Mouse (Mus musculus): ENCODE measurements around the gene Calm1. TPM values are rescaled to one million over a fixed set of nuclear protein-coding genes. Genes with fewer than 3 reads are reported as not detected.
"Not testable (repeated sequence)": the region's sequence is repeated elsewhere in the genome, so short reads cannot be mapped to it uniquely, and the experiment has no call there.

The Calm1 gene
- polyA plus RNA-seq, 1 experiment from 2014 or later = 1,190 TPM

DNA sequence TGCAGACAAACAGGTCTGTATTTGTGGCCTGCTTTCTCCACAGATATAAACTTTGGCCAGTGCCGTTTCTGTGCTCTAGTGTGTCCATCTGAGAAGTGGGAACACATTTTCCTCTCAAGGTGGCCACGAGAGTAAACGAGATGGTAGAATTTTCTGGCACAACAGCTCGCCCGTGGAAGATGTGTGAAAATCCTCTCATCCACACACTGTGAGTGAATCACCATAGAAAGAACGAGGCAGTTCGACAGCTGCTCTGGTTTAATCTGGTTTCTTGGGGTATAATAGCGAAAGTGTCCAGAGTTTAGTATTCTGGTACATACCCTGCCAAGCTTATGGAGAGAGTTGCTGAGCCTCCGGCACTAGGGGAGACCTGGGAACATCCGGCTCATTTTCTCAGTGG, 14.9 kb downstream of the Calm1 start:
- H3K36me3 ChIP-seq = peaks cover 14% of the 10 kb centered on the region
- peaks cover 18% of the 10 kb centered on the region for H3K4me1 ChIP-seq
- no peak overlapping the region for H3K4me3 ChIP-seq
- no peaks in the 10 kb centered on the region for H3K27me3 ChIP-seq
- H3K9ac ChIP-seq = no peak overlapping the region
- no peak overlapping the region for H3K4me2 ChIP-seq (replicated peaks)
- no peak for ATAC-seq (ENCODE audit: low FRiP score, low read depth)
- peaks cover 4% of the 10 kb centered on the region; the same call in 1 of the 2 replicates for H3K9me3 ChIP-seq
- WGBS = 95% methylated on average over 10 of the region's 10 CpGs
- H3K27ac ChIP-seq = no peak overlapping the region

DNA sequence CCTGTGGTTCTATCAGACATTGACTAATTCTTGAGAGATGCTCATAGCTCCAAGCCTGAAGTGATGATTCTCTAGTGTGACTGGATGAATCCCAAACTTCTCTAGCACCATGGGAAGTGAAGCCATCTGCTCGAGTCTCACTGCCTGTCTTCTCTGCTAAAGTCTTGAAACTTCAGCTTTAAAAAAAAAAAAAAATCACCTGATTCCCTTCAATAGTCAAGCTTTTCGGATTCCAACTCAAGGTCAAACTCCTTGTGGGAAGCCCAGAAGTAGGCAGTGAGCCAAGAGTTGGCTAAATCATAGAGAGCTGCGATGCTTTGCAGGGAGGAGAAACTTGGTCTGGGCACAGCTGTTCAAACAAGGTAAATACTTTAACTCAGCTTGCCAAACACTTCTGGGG, 15.5 kb downstream of the Calm1 start:
- WGBS = 79% methylated on average over 3 of the region's 3 CpGs

DNA sequence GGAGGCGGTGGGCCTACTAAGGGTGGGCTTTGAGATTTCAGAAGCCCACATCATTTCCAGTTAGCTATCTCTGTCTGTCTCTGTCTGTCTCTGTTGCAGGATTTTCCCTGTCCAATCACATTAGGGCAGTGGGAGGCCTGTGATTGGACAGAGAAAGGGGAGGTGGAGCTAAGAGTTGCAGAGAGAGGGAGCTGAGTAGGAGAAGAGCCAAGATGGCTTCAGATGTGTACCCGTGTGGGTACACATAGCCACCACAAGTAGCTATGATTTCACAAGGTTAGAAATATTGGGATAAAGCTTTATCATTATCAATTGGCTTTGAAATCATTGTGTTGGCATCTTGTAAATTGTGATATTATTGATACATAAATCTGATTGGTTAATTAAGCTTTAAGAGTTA, 17.9 kb downstream of the Calm1 start:
- WGBS = 92% methylated on average over 2 of the region's 2 CpGs
- not testable (repeated sequence) for ATAC-seq (ENCODE audit: low FRiP score, low read depth); H3K27me3 ChIP-seq; H3K4me1 ChIP-seq; H3K4me2 ChIP-seq (replicated peaks); H3K27ac ChIP-seq; H3K9me3 ChIP-seq; H3K4me3 ChIP-seq; H3K36me3 ChIP-seq; H3K9ac ChIP-seq

More for the DNA sequence above, 15.5 kb downstream of the Calm1 start:
- Histone ChIP-seq H3K27me3 (no peaks in the 10 kb centered on the region), H3K4me1 (peaks cover 18% of the 10 kb centered on the region), H3K27ac (no peak overlapping the region), H3K9me3 (peaks cover 4% of the 10 kb centered on the region; the same call in 1 of the 2 replicates), H3K4me3 (no peak overlapping the region), H3K9ac (no peak overlapping the region), H3K36me3 (peaks cover 9% of the 10 kb centered on the region), H3K4me2 (replicated peaks) (no peak overlapping the region)
- ATAC-seq (ENCODE audit: low FRiP score, low read depth) = no peak

- peaks cover 3% of the 10 kb centered on the region; the same call in 1 of the 2 replicates for H3K9me3 ChIP-seq
- no peaks in the 10 kb centered on the region for H3K27me3 ChIP-seq
- H3K27ac ChIP-seq = no peak overlapping the region
- no peaks in the 10 kb centered on the region for H3K36me3 ChIP-seq
- 74% methylated on average over 4 of the region's 4 CpGs for WGBS
- no peak overlapping the region for H3K9ac ChIP-seq
- no peak for ATAC-seq (ENCODE audit: low FRiP score, low read depth)
- H3K4me2 ChIP-seq (replicated peaks) = no peak overlapping the region
- H3K4me1 ChIP-seq = peaks cover 14% of the 10 kb centered on the region
- H3K4me3 ChIP-seq = no peak overlapping the region
Measured at GRCm38 (mm10) chr12:100220012-100220411, 20.8 kb downstream of the Calm1 start.

DNA sequence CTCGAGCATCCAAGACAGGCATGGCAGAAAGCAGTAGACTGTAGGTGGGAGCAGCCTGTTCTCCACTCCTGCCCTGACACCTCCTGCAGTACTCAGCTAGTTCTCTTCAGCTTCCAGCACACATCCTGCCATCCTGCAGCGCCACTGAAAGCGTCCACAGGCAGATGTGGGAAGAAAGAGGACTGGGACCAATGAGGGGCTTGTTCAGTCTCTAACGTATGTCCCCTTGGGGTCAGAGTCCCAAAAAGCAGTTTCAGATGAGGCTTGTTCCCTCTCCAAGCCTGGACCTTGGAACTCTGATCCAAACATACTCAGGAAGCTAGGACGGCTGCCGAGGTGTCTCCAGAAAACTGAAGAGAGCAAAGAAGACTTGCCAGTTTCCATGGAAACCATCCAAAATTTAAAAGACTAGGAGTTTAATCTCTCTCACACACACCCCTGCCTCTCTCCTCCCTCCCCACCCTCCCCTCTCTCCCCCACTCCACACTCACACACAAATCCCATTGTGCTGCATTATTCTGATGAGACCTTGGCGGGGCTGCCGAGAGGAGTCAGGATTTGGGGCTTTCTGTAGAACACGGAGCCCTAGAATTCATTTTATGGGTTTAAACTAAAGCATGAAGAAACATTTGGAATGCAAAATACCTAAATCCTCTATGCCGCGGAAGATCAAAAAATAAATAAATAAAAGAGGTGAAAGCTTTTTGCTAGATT, 22.5 kb downstream of the Calm1 start:
- Histone ChIP-seq H3K9ac (no peak overlapping the region), H3K9me3 (no peaks in the 10 kb centered on the region), H3K4me2 (replicated peaks) (no peak overlapping the region), H3K27me3 (no peaks in the 10 kb centered on the region), H3K36me3 (no peaks in the 10 kb centered on the region), H3K4me1 (peaks cover 14% of the 10 kb centered on the region), H3K4me3 (no peak overlapping the region), H3K27ac (no peak overlapping the region)
- ATAC-seq (ENCODE audit: low FRiP score, low read depth) = no peak
- WGBS = 56% methylated on average over 11 of the region's 11 CpGs

DNA sequence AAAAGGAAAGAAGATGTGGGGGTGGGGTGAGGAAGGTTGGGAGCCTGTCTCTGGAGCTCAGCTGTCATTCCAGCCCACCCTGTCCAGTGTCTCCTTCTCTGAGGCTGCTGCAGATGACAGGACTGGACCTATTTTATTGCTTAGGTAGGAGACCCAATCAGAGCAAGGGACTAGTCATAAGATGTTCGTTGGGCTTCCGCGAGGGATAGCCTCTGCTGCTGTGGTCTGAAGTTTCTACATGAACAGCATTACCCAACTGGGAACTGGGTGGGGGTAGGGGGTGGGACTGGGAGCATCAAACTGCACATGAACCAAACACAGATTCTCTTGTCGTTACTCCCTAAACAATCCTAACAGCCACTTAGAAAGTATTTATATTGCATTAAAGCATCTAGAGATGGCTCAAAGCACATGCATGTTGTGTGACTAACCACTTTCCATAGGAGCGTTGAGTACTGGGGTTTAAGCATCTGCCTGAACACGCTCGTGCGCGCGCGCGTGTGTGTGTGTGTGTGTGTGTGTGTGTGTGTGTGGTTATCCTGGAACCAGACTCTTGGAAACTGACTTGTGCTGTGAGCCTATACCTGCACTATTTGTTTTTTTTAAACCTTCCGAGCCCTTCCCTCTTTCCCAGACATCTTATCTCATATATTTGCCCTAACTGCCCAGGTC, 23.2 kb downstream of the Calm1 start:
- Histone ChIP-seq H3K36me3 (no peaks in the 10 kb centered on the region), H3K9me3 (no peaks in the 10 kb centered on the region), H3K4me1 (peaks cover 14% of the 10 kb centered on the region), H3K4me2 (replicated peaks) (no peak overlapping the region), H3K4me3 (no peak overlapping the region), H3K27ac (no peak overlapping the region), H3K9ac (no peak overlapping the region), H3K27me3 (no peaks in the 10 kb centered on the region)
- ATAC-seq (ENCODE audit: low FRiP score, low read depth) = no peak
- 84% methylated on average over 13 of the region's 13 CpGs for WGBS

GRCm38 (mm10) chr12:100223531-100223930, 24.3 kb downstream of the Calm1 start:
- 50% methylated on average over 8 of the region's 8 CpGs for WGBS
- H3K9ac ChIP-seq = no peak overlapping the region
- H3K27me3 ChIP-seq = no peaks in the 10 kb centered on the region
- H3K27ac ChIP-seq = peak overlapping the region; percentile 11; the same call in 1 of the 2 replicates
- no peak overlapping the region for H3K4me3 ChIP-seq
- no peaks in the 10 kb centered on the region for H3K36me3 ChIP-seq
- H3K9me3 ChIP-seq = no peaks in the 10 kb centered on the region
- H3K4me2 ChIP-seq (replicated peaks) = peak overlapping the region; percentile 35; the same call in 1 of the 2 replicates
- peaks cover 20% of the 10 kb centered on the region for H3K4me1 ChIP-seq
- no peak for ATAC-seq (ENCODE audit: low FRiP score, low read depth)

GRCm38 (mm10) chr12:100225196-100225595, 26.0 kb downstream of the Calm1 start:
- Histone ChIP-seq H3K27me3 (no peaks in the 10 kb centered on the region), H3K4me2 (replicated peaks) (no peak overlapping the region), H3K36me3 (no peaks in the 10 kb centered on the region), H3K4me3 (no peak overlapping the region), H3K9me3 (no peaks in the 10 kb centered on the region), H3K9ac (no peak overlapping the region), H3K27ac (no peak overlapping the region), H3K4me1 (peaks cover 21% of the 10 kb centered on the region)
- ATAC-seq (ENCODE audit: low FRiP score, low read depth) = no peak
- WGBS = 81% methylated on average over 4 of the region's 4 CpGs

DNA sequence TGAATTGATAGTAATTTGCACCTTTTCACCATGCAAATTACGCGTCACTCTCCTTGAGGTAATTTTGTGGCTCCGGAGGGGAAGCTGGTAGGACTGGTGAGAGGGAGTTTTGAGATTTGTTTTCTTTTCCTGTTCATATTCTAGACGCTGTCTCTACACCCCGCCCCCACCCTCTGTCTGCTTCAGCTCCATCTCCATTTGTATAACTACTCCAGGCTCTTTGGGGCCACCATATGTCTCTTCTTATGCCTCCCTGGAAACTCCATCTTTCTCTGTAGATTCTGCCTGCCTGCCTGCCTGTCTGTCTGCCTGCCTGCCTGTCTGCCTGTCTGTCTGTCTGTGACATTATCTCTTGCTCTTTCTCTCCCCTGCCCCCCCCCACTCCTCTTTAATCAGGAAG, 26.8 kb downstream of the Calm1 start:
- 75% methylated on average over 5 of the region's 5 CpGs for WGBS
- Histone ChIP-seq H3K4me1 (peaks cover 21% of the 10 kb centered on the region), H3K4me3 (no peak overlapping the region), H3K9me3 (0 out of 2 replicates have a peak, but pooled peaks cover 2% of the 10 kb centered on the region), H3K4me2 (replicated peaks) (no peak overlapping the region), H3K27me3 (no peaks in the 10 kb centered on the region), H3K27ac (no peak overlapping the region), H3K36me3 (no peaks in the 10 kb centered on the region), H3K9ac (no peak overlapping the region)
- no peak for ATAC-seq (ENCODE audit: low FRiP score, low read depth)

DNA sequence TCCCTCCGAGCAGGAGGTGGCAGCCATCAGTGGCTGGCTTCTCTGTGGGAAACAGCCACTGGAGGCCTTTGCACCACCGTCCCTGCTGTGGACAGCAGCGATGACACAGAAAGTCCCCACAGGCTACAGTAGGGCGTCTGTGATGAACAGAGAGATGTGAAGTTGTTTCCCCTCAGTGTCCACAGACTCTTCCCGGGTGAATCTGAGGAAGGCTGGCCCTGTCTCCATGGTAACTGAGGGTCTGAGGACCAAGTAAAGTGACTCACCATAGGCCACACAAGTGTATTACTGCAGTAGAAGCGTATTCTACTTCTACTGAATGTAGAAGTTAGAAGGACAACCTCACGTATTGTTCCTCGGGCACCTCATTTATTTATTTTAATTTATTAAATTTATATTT, 27.4 kb downstream of the Calm1 start:
- H3K27ac ChIP-seq = no peak overlapping the region
- no peak for ATAC-seq (ENCODE audit: low FRiP score, low read depth)
- no peak overlapping the region for H3K4me2 ChIP-seq (replicated peaks)
- no peak overlapping the region for H3K4me3 ChIP-seq
- H3K9ac ChIP-seq = no peak overlapping the region
- H3K36me3 ChIP-seq = no peaks in the 10 kb centered on the region
- H3K4me1 ChIP-seq = peaks cover 19% of the 10 kb centered on the region
- 73% methylated on average over 8 of the region's 8 CpGs for WGBS
- no peaks in the 10 kb centered on the region for H3K27me3 ChIP-seq
- 0 out of 2 replicates have a peak, but pooled peaks cover 5% of the 10 kb centered on the region for H3K9me3 ChIP-seq

DNA sequence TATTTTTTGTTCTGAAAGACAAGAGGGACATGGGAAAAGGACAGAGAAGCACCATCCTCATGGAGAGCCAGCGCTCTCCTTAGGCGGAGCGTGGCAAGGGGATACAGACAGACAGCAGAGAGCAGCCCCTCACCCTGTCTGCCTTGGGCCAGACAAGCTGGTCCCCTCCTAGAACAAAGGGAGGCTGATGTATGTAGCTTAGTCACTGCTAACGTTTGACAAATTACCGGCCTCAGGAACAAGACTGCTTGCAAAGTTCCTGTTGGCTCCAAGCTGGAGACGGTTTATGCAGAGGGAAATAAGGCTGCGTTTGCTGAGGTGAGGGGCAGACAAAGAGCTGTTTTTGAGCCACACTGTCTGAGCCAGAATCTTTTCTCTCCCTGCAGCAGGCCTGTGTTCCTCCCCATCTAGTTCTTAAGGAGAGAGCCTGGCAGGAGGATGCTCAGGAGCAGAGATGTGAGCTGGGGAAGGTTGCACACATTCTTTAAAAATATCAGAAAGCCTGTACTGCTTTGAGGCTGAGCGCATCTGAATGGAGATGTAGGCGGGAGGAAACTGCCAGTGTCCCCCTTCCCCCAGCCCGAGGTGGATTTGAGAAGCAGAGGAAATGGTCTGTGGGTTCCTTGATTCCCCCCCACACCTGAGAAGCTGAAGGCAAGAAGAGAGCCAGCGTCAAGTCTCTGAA, 28.9 kb downstream of the Calm1 start:
- no peaks in the 10 kb centered on the region for H3K27me3 ChIP-seq
- H3K9ac ChIP-seq = no peak overlapping the region
- no peak for ATAC-seq (ENCODE audit: low FRiP score, low read depth)
- peaks cover 14% of the 10 kb centered on the region for H3K4me1 ChIP-seq
- 0 out of 2 replicates have a peak, but pooled peaks cover 5% of the 10 kb centered on the region for H3K9me3 ChIP-seq
- H3K27ac ChIP-seq = no peak overlapping the region; the same call in 1 of the 2 replicates
- no peaks in the 10 kb centered on the region for H3K36me3 ChIP-seq
- 51% methylated on average over 11 of the region's 11 CpGs for WGBS
- H3K4me2 ChIP-seq (replicated peaks) = no peak overlapping the region
- H3K4me3 ChIP-seq = no peak overlapping the region

DNA sequence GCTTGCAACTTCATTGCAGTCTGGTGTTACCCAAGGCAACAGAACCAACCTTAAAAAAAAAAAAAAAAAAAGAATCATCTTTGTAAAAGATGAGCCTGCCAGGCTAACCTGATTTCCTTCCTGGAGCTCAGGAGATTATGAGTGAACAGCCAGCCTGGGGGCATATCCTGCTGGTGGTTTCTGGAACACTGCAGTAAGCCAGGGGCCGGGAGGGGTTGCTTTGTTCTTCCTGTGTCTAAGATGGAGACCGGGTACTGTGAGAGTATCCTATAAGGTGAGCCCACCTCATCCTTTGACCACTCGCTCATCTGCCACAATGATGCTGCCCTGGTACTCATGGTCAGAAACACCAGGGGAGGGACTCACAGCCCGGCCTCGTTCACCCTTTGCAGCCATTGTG, 35.0 kb downstream of the Calm1 start:
- H3K27ac ChIP-seq = no peak overlapping the region
- no peak overlapping the region for H3K4me2 ChIP-seq (replicated peaks)
- ATAC-seq (ENCODE audit: low FRiP score, low read depth) = no peak
- no peaks in the 10 kb centered on the region for H3K4me1 ChIP-seq
- no peak overlapping the region for H3K4me3 ChIP-seq
- H3K36me3 ChIP-seq = no peaks in the 10 kb centered on the region
- no peaks in the 10 kb centered on the region for H3K27me3 ChIP-seq
- H3K9ac ChIP-seq = no peak overlapping the region
- 0 out of 2 replicates have a peak, but pooled peaks cover 5% of the 10 kb centered on the region for H3K9me3 ChIP-seq
- 79% methylated on average over 5 of the region's 5 CpGs for WGBS

All from limb, embryonic 13.5 days (tissue).